Mouse (Mus musculus) olfactory bulb, adult 2 months (tissue): ENCODE measurements at regions not wholly inside any gene's neighbourhood (a gene's known extent, or its start where the extent isn't known, plus 50 kb on each side); places are given as distances from the start of the nearest gene placed in this dataset.

ENCODE experiments used
- H3K27ac ChIP-seq: fragments of 200-500 bp; 2 replicates; pipeline ENCODE4 v1.5.1; 2012; ENCODE audit warnings: low read depth, low read length; ENCODE audit not compliant: insufficient read depth
- H3K4me1 ChIP-seq: fragments of 200-500 bp; 2 replicates; pipeline ENCODE4 v1.6.1; 2012; ENCODE audit warnings: low read length; ENCODE audit not compliant: control insufficient read depth, insufficient read depth
- H3K4me3 ChIP-seq: fragments of 200-500 bp; 2 replicates; pipeline ENCODE4 v1.5.1; 2012; ENCODE audit warnings: mild to moderate bottlenecking, low read depth, low read length, moderate library complexity; ENCODE audit not compliant: insufficient read depth
- CTCF ChIP-seq: fragments of 200-500 bp; IDR thresholded peaks from 2 replicates; pipeline ENCODE4 v1.5.1; 2012; ENCODE audit warnings: low read depth, mild to moderate bottlenecking, low read length, moderate library complexity; ENCODE audit not compliant: insufficient read depth
- POLR2A ChIP-seq: fragments of 200-500 bp; IDR thresholded peaks from 2 replicates; pipeline ENCODE4 v1.6.1; 2012; ENCODE audit warnings: mild to moderate bottlenecking, low read depth, low read length, moderate library complexity; ENCODE audit not compliant: insufficient read depth
- WGBS: fragments of 180-500 bp; shearing (Covaris S2); methylation state at CpG from one replicate; pipeline ENCODE4 v1.1.7; 2018; 5-methylcytosine and 5-hydroxymethylcytosine counted together

DNA sequence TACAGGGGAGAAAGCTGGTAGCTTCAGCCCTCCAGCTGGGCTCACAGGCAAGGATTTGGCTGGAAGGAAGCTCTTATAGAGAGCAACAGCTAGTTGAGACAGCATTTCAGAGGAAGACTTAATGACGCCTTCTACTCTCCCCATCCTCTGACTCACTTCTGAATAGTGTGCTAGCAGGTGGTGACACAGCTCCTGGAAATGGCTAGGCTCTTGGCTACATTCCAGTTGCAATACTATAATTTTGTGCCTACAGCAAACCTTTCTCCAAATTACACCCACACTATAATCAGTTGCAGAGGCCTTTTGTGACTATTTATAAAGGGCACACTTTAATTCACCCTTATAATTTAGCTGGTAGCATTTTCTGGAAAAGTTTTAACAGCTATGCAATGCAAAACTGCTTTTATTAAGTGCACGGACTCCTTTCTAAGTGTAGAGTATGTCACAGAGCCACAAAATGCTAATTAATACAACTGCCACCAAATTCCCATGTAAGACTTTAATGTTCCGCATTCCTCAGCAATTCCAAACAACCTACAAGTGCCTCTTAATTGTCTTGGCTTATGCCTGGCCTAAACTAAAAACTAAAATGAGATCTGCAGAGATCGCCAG lies 175.2 kb downstream of the Gnat3 start:
- Histone ChIP-seq H3K27ac (peak overlapping the region; percentile 97), H3K4me3 (no peak overlapping the region), H3K4me1 (peaks cover 5% of the 10 kb centered on the region)
- TF ChIP-seq POLR2A (no peak), CTCF (no peak)
- WGBS: 19% methylated on average over 4 of the region's 4 CpGs

DNA sequence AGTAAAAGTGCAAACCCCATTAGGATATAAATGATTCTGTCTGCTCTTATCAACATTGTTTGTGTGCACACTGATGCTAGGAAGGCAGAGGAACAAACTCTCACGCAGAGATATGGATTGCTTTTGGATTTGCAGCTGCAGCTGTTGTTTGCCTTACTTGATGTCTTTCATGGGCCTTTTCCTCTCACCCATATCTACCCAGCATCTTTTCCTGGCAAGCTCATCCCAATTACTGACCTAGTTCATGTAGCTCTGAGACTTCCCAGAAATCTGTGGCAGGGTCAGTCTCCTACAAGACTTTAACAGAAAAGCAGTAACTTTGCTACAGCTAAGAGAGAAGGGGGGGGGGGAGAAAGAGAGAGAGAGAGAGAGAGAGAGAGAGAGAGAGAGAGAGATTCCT lies 189.9 kb downstream of the Gnat3 start:
- Histone ChIP-seq H3K4me3 (no peak overlapping the region), H3K27ac (peak overlapping the region; percentile 69), H3K4me1 (no peaks in the 10 kb centered on the region)
- 36% methylated on average over 1 of the region's 1 CpGs for WGBS
- TF ChIP-seq CTCF (no peak), POLR2A (no peak)

GRCm38 (mm10) chr5:18153703-18154102 lies 191.4 kb downstream of the Gnat3 start:
- TF ChIP-seq POLR2A (no peak), CTCF (no peak)
- 100% methylated on average over 1 of the region's 1 CpGs for WGBS
- Histone ChIP-seq H3K4me3 (no peak overlapping the region), H3K27ac (no peak overlapping the region), H3K4me1 (no peaks in the 10 kb centered on the region)

- TF ChIP-seq POLR2A (no peak), CTCF (no peak)
- Histone ChIP-seq H3K4me3 (no peak overlapping the region), H3K27ac (no peak overlapping the region), H3K4me1 (no peaks in the 10 kb centered on the region)
These were observed 196.6 kb downstream of the Gnai1 start for GRCm38 (mm10) chr5:18163515-18163914.

DNA sequence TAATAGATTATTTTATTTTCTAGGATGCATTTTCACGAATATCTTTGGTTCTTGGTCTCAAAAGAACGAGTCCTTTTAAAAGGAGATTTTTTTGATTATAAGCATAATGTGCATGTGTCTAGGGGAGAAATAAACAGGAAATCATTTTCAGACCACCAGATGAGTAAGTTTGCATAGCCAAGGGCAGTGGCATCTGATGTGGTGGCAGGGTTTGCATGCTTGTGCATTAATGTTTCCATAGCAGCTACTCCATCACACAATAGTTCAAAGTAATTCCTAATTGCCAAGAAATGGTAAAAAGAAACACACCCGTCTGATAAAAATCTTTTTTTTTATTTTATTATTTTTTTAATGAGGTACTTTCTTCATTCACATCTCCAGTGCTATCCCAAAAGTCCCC lies 182.3 kb downstream of the Gnai1 start:
- no peaks in the 10 kb centered on the region for H3K4me1 ChIP-seq
- WGBS: 77% methylated on average over 3 of the region's 3 CpGs
- H3K27ac ChIP-seq: no peak overlapping the region
- H3K4me3 ChIP-seq: no peak overlapping the region
- TF ChIP-seq CTCF: no peak
- TF ChIP-seq POLR2A: no peak

GRCm38 (mm10) chr5:18211395-18212057 lies 148.6 kb downstream of the Gnai1 start:
- 78% methylated on average over 4 of the region's 4 CpGs for WGBS
- Histone ChIP-seq H3K27ac (no peak overlapping the region), H3K4me1 (no peaks in the 10 kb centered on the region), H3K4me3 (no peak overlapping the region)
- no peak for TF ChIP-seq CTCF
- no peak for TF ChIP-seq POLR2A
